Mouse (Mus musculus) CH12.LX (cell line): Measurements from ENCODE around the gene Dnah8.

Source experiments
- BHLHE40 ChIP-seq: IDR thresholded peaks from 2 replicates; pipeline ENCODE4 v1.6.1; 2011; ENCODE audit warnings: mild to moderate bottlenecking, low read depth, low read length, improper control_type of control experiment
- CHD2 ChIP-seq: IDR thresholded peaks from 2 replicates; pipeline ENCODE4 v1.6.1; 2011; ENCODE audit warnings: low read length, improper control_type of control experiment
- CTCF ChIP-seq, 2 experiments: IDR thresholded peaks in 1 of 2; conservative IDR thresholded peaks in 1 of 2; 2 replicates each; pipeline ENCODE4 v1.5.1; 2011 to 2012; ENCODE audit warnings: low read depth in 2 of 2, low read length in 2 of 2, improper control_type of control experiment in 1 of 2, inconsistent platforms in 1 of 2, mild to moderate bottlenecking in 1 of 2, moderate library complexity in 1 of 2
- E2F4 ChIP-seq: IDR thresholded peaks from 2 replicates; pipeline ENCODE4 v1.6.1; 2011; ENCODE audit warnings: low read depth, low read length, improper control_type of control experiment; ENCODE audit not compliant: insufficient replicate concordance
- EP300 ChIP-seq: IDR thresholded peaks from 2 replicates; pipeline ENCODE4 v1.6.1; 2011; ENCODE audit warnings: low read length, improper control_type of control experiment
- MYC ChIP-seq: IDR thresholded peaks from 2 replicates; pipeline ENCODE4 v1.6.1; 2011; ENCODE audit warnings: low read depth, mild to moderate bottlenecking, improper control_type of control experiment, low read length
- SIN3A ChIP-seq: IDR thresholded peaks from 2 replicates; pipeline ENCODE4 v1.6.1; 2012; ENCODE audit warnings: low read length, improper control_type of control experiment, inconsistent platforms
- SMC3 ChIP-seq: IDR thresholded peaks from 2 replicates; pipeline ENCODE4 v1.6.1; 2011; ENCODE audit warnings: low read depth, low read length, improper control_type of control experiment
- ZMIZ1 ChIP-seq: IDR thresholded peaks from 2 replicates; pipeline ENCODE4 v1.6.1; 2012; ENCODE audit warnings: low read depth, mild to moderate bottlenecking, inconsistent platforms, low read length, improper control_type of control experiment
- ZNF384 ChIP-seq: IDR thresholded peaks from 2 replicates; pipeline ENCODE4 v1.6.1; 2012; ENCODE audit warnings: low read depth, low read length, improper control_type of control experiment, inconsistent platforms

DNA sequence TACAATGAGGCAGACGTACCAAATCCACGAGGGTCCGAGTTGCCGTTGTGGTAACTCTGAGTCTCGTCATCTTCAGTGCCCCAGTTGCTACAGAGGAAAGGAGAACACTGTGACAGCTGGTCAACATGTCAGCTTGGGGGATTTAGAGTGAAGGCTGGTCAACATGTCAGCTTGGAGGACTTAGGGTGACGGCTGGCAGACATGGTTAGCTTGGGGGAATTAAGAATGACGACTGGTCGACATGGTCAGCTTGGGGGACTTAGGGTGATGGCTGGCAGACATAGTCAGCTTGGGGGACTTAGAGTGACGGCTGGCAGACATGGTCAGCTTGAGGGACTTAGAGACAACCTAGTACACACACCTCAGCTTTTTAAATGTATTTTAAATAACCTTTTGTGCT lies 26.4 kb upstream of the Dnah8 start:
- TF ChIP-seq SIN3A (no peak), BHLHE40 (no peak), EP300 (no peak), E2F4 (no peak), ZNF384 (no peak), CTCF (conservative IDR thresholded peaks at IDR 0.05 in 1 of 2, IDR thresholded peaks at IDR 0.05 in 1 of 2; ENCODE audit: low read depth in 2 of 2, low read length in 2 of 2) (no peak), ZMIZ1 (no peak), CHD2 (no peak), MYC (no peak), SMC3 (no peak)
